Mouse (Mus musculus) bone marrow, adult 2 months (tissue): ENCODE measurements around the gene Wdtc1.
A peak's percentile ranks its signal among the peaks of the same experiment; 100 is the strongest.

Experiments used
- CTCF ChIP-seq: fragments of 200-500 bp; IDR thresholded peaks from 2 replicates; pipeline ENCODE4 v1.5.1; 2011; ENCODE audit warnings: low read length, control low read depth; ENCODE audit not compliant: control insufficient read depth, insufficient read depth
- POLR2A ChIP-seq: fragments of 200-500 bp; IDR thresholded peaks from 2 replicates; pipeline ENCODE4 v1.6.1; 2011; ENCODE audit warnings: low read depth, mild to moderate bottlenecking, control low read depth, low read length, borderline replicate concordance; ENCODE audit not compliant: control insufficient read depth

DNA sequence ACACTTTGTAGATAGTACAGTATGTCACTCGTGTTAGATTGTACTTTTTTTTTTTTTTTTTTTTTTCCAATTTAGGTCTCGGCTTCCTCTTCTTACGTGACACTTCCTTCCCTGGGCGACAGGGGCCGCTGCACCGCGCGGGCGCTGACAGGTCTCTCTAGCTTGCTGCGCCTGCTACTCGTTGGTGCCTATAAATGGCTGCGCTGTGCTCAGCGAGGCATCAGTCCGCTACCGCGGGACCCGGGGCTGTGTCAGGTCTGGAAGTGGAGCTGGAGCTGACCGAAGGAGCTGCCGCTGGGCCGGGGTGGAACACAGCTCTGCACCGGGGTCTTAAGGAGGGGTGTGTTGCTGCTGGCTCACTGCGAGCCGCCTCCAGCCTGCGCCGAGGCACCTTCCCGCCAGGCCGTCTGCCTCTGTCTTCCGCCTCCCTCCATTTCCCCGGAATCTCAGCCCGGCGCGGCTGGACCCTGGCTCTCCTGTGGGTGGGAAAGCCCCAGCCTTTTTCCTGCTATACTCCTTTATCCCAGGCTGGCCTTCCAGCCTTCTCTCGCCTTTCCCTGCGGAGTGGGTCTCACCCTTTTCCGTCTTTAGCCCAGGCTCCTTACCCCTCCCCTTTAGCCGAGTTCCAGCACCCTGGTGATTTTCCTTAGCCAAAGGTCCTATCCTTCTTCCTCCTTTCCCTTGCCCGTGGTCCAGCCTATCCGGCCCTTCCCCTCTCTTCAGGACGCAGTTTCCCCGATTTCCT lies 16.4 kb upstream of the Wdtc1 start, which contains the start of gene Slc9a1:
- peak; percentile 88 for TF ChIP-seq CTCF
- peak; percentile 100 for TF ChIP-seq POLR2A
